Mouse (Mus musculus): ENCODE results near the gene Zfp329. TPM values are rescaled to one million over a fixed set of nuclear protein-coding genes. Genes with fewer than 3 reads are reported as not detected.

The Zfp329 gene
- total RNA-seq (2023): 10 to 100 TPM; 13.3 to 18.0 TPM

GRCm38 (mm10) chr7:12818521-12819295 is at the start of gene Zfp329:
Gene Zfp329 (minus strand): TSS chr7:12818858.

GRCm38 (mm10) chr7:12834162-12835120 is 15.8 kb upstream of the Zfp329 start, which contains the start of gene Zfp110:
Gene Zfp110 (plus strand): TSS chr7:12834761.

GRCm38 (mm10) chr7:12802866-12803726 is 15.6 kb downstream of the Zfp329 start, which contains the start of gene Zscan18:
Gene Zscan18 (minus strand): TSS chr7:12803635.

Other genes with a start within 250 kb of the Zfp329 start
- under 1 TPM; 0.06 to 0.09 TPM for gene Vmn2r53, start 210.1 kb downstream of the Zfp329 start, total RNA-seq (2023)
- not detected for gene Vmn2r54, start 178.5 kb downstream of the Zfp329 start, total RNA-seq (2023)
- gene Vmn2r55, start 133.9 kb downstream of the Zfp329 start, total RNA-seq (2023): not detected
- not detected for gene Vmn2r56, start 83.9 kb downstream of the Zfp329 start, total RNA-seq (2023)
- gene Zscan18, start 15.2 kb downstream of the Zfp329 start, total RNA-seq (2023): 1 to 10 TPM; 9.2 to 9.4 TPM
- gene Zfp110, start 15.9 kb upstream of the Zfp329 start, total RNA-seq (2023): 100 to 1,000 TPM in 1 of 2 experiments, 10 to 100 TPM in 1; 96.7 to 111 TPM
- 1 to 10 TPM; 1.7 TPM for gene Zfp128, start 62.3 kb upstream of the Zfp329 start, total RNA-seq (2023)
- 10 to 100 TPM; 11.9 to 13.9 TPM for gene Zscan22, start 79.0 kb upstream of the Zfp329 start, total RNA-seq (2023)
- 1,000 to 10,000 TPM; 2,987 to 3,057 TPM for gene Rps5, start 103.4 kb upstream of the Zfp329 start, total RNA-seq (2023)
- gene Rnf225, start 108.6 kb upstream of the Zfp329 start, total RNA-seq (2023): 1 to 10 TPM; 1.3 to 2.1 TPM
- 1 to 10 TPM; 3.8 to 4.0 TPM for gene Zfp324, start 147.0 kb upstream of the Zfp329 start, total RNA-seq (2023)
- 1 to 10 TPM; 8.4 to 10.0 TPM for gene Zfp446, start 159.0 kb upstream of the Zfp329 start, total RNA-seq (2023)
- 1 to 10 TPM in 1 of 2 experiments, not detected in 1; 1.9 TPM for gene Slc27a5, start 179.3 kb upstream of the Zfp329 start, total RNA-seq (2023)
- 100 to 1,000 TPM; 399 to 401 TPM for gene Trim28, start 180.3 kb upstream of the Zfp329 start, total RNA-seq (2023)
- 10 to 100 TPM; 22.0 to 22.4 TPM for gene Zbtb45, start 191.2 kb upstream of the Zfp329 start, total RNA-seq (2023)
- 100 to 1,000 TPM; 118 to 133 TPM for gene Chmp2a, start 215.9 kb upstream of the Zfp329 start, total RNA-seq (2023)
- gene Ube2m, start 219.4 kb upstream of the Zfp329 start, total RNA-seq (2023): 100 to 1,000 TPM in 1 of 2 experiments, 10 to 100 TPM in 1; 84.0 to 106 TPM
- gene Mzf1, start 235.9 kb upstream of the Zfp329 start, total RNA-seq (2023): under 1 TPM; 0.36 to 0.52 TPM